Mouse (Mus musculus): Measurements from ENCODE around the gene Hnrnpll.

- TF ChIP-seq CTCF (IDR thresholded peaks at IDR 0.05; ENCODE audit: low read depth) (no peak), EP300 (IDR thresholded peaks at IDR 0.05; ENCODE audit: low read depth) (no peak)
Measured at GRCm38 (mm10) chr17:79981348-79981747, 80.8 kb downstream of the Hnrnpll start.
